Mouse (Mus musculus) MEL (cell line): Measurements from ENCODE around the gene 4933421I07Rik. TPM values are rescaled to one million over a fixed set of nuclear protein-coding genes. Genes with fewer than 3 reads are reported as not detected.

Source experiments
- DNase-seq: peaks from one replicate; pipeline ENCODE4 v3.0.0; 2011; ENCODE audit warnings: low read depth, low spot score
- H3K27ac ChIP-seq: 2 replicates; pipeline ENCODE4 v1.5.1; 2012; ENCODE audit warnings: low read depth, mild to moderate bottlenecking, control low read depth, low read length, moderate library complexity; ENCODE audit not compliant: control insufficient read depth
- H3K27me3 ChIP-seq, 2 experiments: fragments of 150-350 bp in 1 of 2; sonication (generic) in 1 of 2; 2 replicates each; pipeline ENCODE4 v1.6.1; 2012; ENCODE audit warnings: low read length in 2 of 2, mild to moderate bottlenecking in 2 of 2, improper control_type of control experiment in 1 of 2, moderate library complexity in 1 of 2; ENCODE audit not compliant: insufficient read depth in 2 of 2, control insufficient read depth in 1 of 2
- H3K36me3 ChIP-seq, 2 experiments: 2 replicates each; pipeline ENCODE4 v1.6.1; 2012 to 2014; ENCODE audit warnings: low read length in 2 of 2, improper control_type of control experiment in 1 of 2, inconsistent platforms in 1 of 2, mild to moderate bottlenecking in 1 of 2; ENCODE audit not compliant: insufficient read depth in 2 of 2, control insufficient read depth in 1 of 2
- H3K4me1 ChIP-seq, 2 experiments: fragments of 150-350 bp in 1 of 2; sonication (generic) in 1 of 2; 2 replicates each; pipeline ENCODE4 v1.6.1; 2012; ENCODE audit warnings: low read length in 2 of 2, improper control_type of control experiment in 1 of 2, mild to moderate bottlenecking in 1 of 2; ENCODE audit not compliant: insufficient read depth in 2 of 2, control insufficient read depth in 1 of 2
- H3K4me3 ChIP-seq, 2 experiments: fragments of 150-350 bp in 1 of 2; sonication (generic) in 1 of 2; 2 replicates each; pipeline ENCODE4 v1.5.1; 2012; ENCODE audit warnings: low read depth in 2 of 2, low read length in 2 of 2, mild to moderate bottlenecking in 2 of 2, moderate library complexity in 2 of 2, control low read depth in 1 of 2, improper control_type of control experiment in 1 of 2; ENCODE audit not compliant: control insufficient read depth in 1 of 2, insufficient read depth in 1 of 2
- H3K79me2 ChIP-seq: 2 replicates; pipeline ENCODE4 v1.6.1; 2012; ENCODE audit warnings: mild to moderate bottlenecking, low read length, moderate library complexity; ENCODE audit not compliant: control insufficient read depth, poor library complexity, insufficient read depth
- H3K9ac ChIP-seq: 2 replicates; pipeline ENCODE4 v1.6.1; 2012; ENCODE audit warnings: low read depth, mild to moderate bottlenecking, control low read depth, low read length, moderate library complexity; ENCODE audit not compliant: control insufficient read depth, poor library complexity, severe bottlenecking
- H3K9me3 ChIP-seq: fragments of 150-350 bp; sonication (generic); replicated peaks from 2 replicates; pipeline ENCODE4 v1.6.1; 2012; ENCODE audit warnings: mild to moderate bottlenecking, low read length, improper control_type of control experiment, moderate library complexity; ENCODE audit not compliant: insufficient read depth
- CHD1 ChIP-seq: IDR thresholded peaks from 2 replicates; pipeline ENCODE4 v1.6.1; 2012; ENCODE audit warnings: low read depth, mild to moderate bottlenecking, inconsistent platforms, low read length, improper control_type of control experiment
- CTCF ChIP-seq, 3 experiments: IDR thresholded peaks in 2 of 3; conservative IDR thresholded peaks in 1 of 3; 2 replicates each; pipeline ENCODE4 v1.5.1; 2011 to 2012; ENCODE audit warnings: low read length in 3 of 3, low read depth in 2 of 3, mild to moderate bottlenecking in 2 of 3, improper control_type of control experiment in 1 of 3, inconsistent platforms in 1 of 3, mixed read lengths in 1 of 3, moderate library complexity in 1 of 3; ENCODE audit not compliant: control insufficient read depth in 1 of 3, insufficient read depth in 1 of 3, poor library complexity in 1 of 3, severe bottlenecking in 1 of 3
- E2F4 ChIP-seq: IDR thresholded peaks from 2 replicates; pipeline ENCODE4 v1.6.1; 2011; ENCODE audit warnings: low read depth, low read length, improper control_type of control experiment, borderline replicate concordance
- ETS1 ChIP-seq: IDR thresholded peaks from 2 replicates; pipeline ENCODE4 v1.6.1; 2012; ENCODE audit warnings: low read depth, mild to moderate bottlenecking, inconsistent platforms, low read length, improper control_type of control experiment, moderate library complexity
- JUND ChIP-seq: IDR thresholded peaks from 2 replicates; pipeline ENCODE4 v1.6.1; 2011; ENCODE audit warnings: low read depth, mild to moderate bottlenecking, improper control_type of control experiment, low read length
- KAT2A ChIP-seq: conservative IDR thresholded peaks from 2 replicates; pipeline ENCODE4 v1.6.1; 2012; ENCODE audit warnings: low read depth, low read length, improper control_type of control experiment, inconsistent platforms
- MAX ChIP-seq: IDR thresholded peaks from 2 replicates; pipeline ENCODE4 v1.6.1; 2011; ENCODE audit warnings: low read length, improper control_type of control experiment
- MAZ ChIP-seq: IDR thresholded peaks from 2 replicates; pipeline ENCODE4 v1.6.1; 2012; ENCODE audit warnings: low read depth, mild to moderate bottlenecking, inconsistent platforms, low read length, improper control_type of control experiment
- MXI1 ChIP-seq: IDR thresholded peaks from 2 replicates; pipeline ENCODE4 v1.6.1; 2011; ENCODE audit warnings: mild to moderate bottlenecking, low read depth, low read length, improper control_type of control experiment
- MYB ChIP-seq: IDR thresholded peaks from 2 replicates; pipeline ENCODE4 v1.6.1; 2011; ENCODE audit warnings: mild to moderate bottlenecking, low read depth, low read length, improper control_type of control experiment
- NELFE ChIP-seq: IDR thresholded peaks from 2 replicates; pipeline ENCODE4 v1.6.1; 2011; ENCODE audit warnings: low read depth, low read length, improper control_type of control experiment
- POLR2A ChIP-seq, 2 experiments: IDR thresholded peaks; 2 replicates each; pipeline ENCODE4 v1.6.1; 2011 to 2012; ENCODE audit warnings: low read length in 2 of 2, mild to moderate bottlenecking in 2 of 2, control low read depth in 1 of 2, improper control_type of control experiment in 1 of 2, low read depth in 1 of 2, moderate library complexity in 1 of 2; ENCODE audit not compliant: control insufficient read depth in 1 of 2, insufficient read depth in 1 of 2, poor library complexity in 1 of 2
- RAD21 ChIP-seq: IDR thresholded peaks from 2 replicates; pipeline ENCODE4 v1.6.1; 2011; ENCODE audit warnings: mild to moderate bottlenecking, low read depth, low read length, improper control_type of control experiment
- SIN3A ChIP-seq: IDR thresholded peaks from 2 replicates; pipeline ENCODE4 v1.6.1; 2012; ENCODE audit warnings: low read length, improper control_type of control experiment, inconsistent platforms
- SMC3 ChIP-seq: IDR thresholded peaks from 2 replicates; pipeline ENCODE4 v1.6.1; 2011; ENCODE audit warnings: low read depth, low read length, improper control_type of control experiment
- TAL1 ChIP-seq: IDR thresholded peaks from 2 replicates; pipeline ENCODE4 v1.6.1; 2012; ENCODE audit warnings: mild to moderate bottlenecking, inconsistent platforms, low read length, moderate library complexity, mixed read lengths
- USF1 ChIP-seq: IDR thresholded peaks from 2 replicates; pipeline ENCODE4 v1.6.1; 2014; ENCODE audit warnings: low read depth, mild to moderate bottlenecking, inconsistent platforms, low read length, improper control_type of control experiment, moderate library complexity
- ZC3H11A ChIP-seq: IDR thresholded peaks from 2 replicates; pipeline ENCODE4 v1.6.1; 2012; ENCODE audit warnings: low read depth, mild to moderate bottlenecking, inconsistent platforms, low read length, improper control_type of control experiment
- ZKSCAN1 ChIP-seq: IDR thresholded peaks from 2 replicates; pipeline ENCODE4 v1.6.1; 2012; ENCODE audit warnings: low read depth, mild to moderate bottlenecking, inconsistent platforms, low read length, improper control_type of control experiment, moderate library complexity
- ZNF384 ChIP-seq: IDR thresholded peaks from 2 replicates; pipeline ENCODE4 v1.6.1; 2012; ENCODE audit warnings: low read depth, mild to moderate bottlenecking, inconsistent platforms, low read length, improper control_type of control experiment
- polyA plus RNA-seq, 2 experiments: library from polyadenylated mRNA; stranded (reverse) in 1 of 2; unstranded in 1 of 2; fragments of >175 nt in 1 of 2; fragments of >200 nt in 1 of 2; gene quantifications; 2 replicates each; pipeline versions ENCODE4 v1.2.1 to v1.2.4; 2012; ENCODE audit warnings: low replicate concordance in 2 of 2, low read depth in 1 of 2; ENCODE audit not compliant: insufficient read length in 2 of 2, insufficient read depth in 1 of 2, missing spikeins in 1 of 2
- total RNA-seq: library from RNA; depleted of rRNA; stranded (reverse); fragments of 300-350 nt; gene quantifications from 2 replicates; pipeline ENCODE4 v1.2.3, GENCODE M21; 2012; rRNA removed

The 4933421I07Rik gene
- not detected in 2 replicates for total RNA-seq
- polyA plus RNA-seq = not detected

GRCm38 (mm10) chr7:42447850-42448249, at the start of gene 4933421I07Rik:
Gene 4933421I07Rik (minus strand): TSS chr7:42448120.
- H3K27me3 ChIP-seq = no peaks in the 10 kb centered on the region
- no peaks in the 10 kb centered on the region for H3K36me3 ChIP-seq
- no peak within 1 kb of the TSS for H3K27ac ChIP-seq
- H3K4me1 ChIP-seq = no peaks in the 10 kb centered on the region
- H3K9ac ChIP-seq = no peak within 1 kb of the TSS
- no peaks in the 10 kb centered on the region for H3K79me2 ChIP-seq
- H3K4me3 ChIP-seq = no peak within 1 kb of the TSS
- no peaks in the 10 kb centered on the region for H3K9me3 ChIP-seq
- no peak for DNase-seq
- no peak for TF ChIP-seq TAL1
- TF ChIP-seq MAX = no peak
- TF ChIP-seq POLR2A (IDR thresholded peaks at IDR 0.05; ENCODE audit: control insufficient read depth in 1 of 2, insufficient read depth in 1 of 2, low read depth in 1 of 2, low read length in 2 of 2, poor library complexity in 1 of 2) = no peak
- TF ChIP-seq ETS1 = no peak
- no peak for TF ChIP-seq JUND
- TF ChIP-seq CTCF (IDR thresholded peaks at IDR 0.05 in 2 of 3, conservative IDR thresholded peaks at IDR 0.05 in 1 of 3; ENCODE audit: control insufficient read depth in 1 of 3, insufficient read depth in 1 of 3, low read depth in 2 of 3, low read length in 3 of 3, poor library complexity in 1 of 3, severe bottlenecking in 1 of 3) = no peak
- TF ChIP-seq CHD1 = no peak
- no peak for TF ChIP-seq USF1
- no peak for TF ChIP-seq MAZ
- TF ChIP-seq SIN3A = no peak
- TF ChIP-seq KAT2A = no peak
- TF ChIP-seq ZNF384 = no peak
- TF ChIP-seq ZKSCAN1 = no peak
- no peak for TF ChIP-seq MYB
- no peak for TF ChIP-seq E2F4
- TF ChIP-seq ZC3H11A = no peak
- TF ChIP-seq RAD21 = no peak
- no peak for TF ChIP-seq SMC3

- no peaks in the 10 kb centered on the region; a peak in 1 of 4 replicates for H3K36me3 ChIP-seq
- no peaks in the 10 kb centered on the region for H3K27me3 ChIP-seq
- no peak overlapping the region for H3K27ac ChIP-seq
- no peaks in the 10 kb centered on the region for H3K9me3 ChIP-seq
- no peak overlapping the region for H3K9ac ChIP-seq
- no peak overlapping the region for H3K4me3 ChIP-seq
- TF ChIP-seq MXI1 (no peak), RAD21 (no peak), NELFE (no peak), KAT2A (no peak), MAX (no peak)
- H3K4me1 ChIP-seq = no peaks in the 10 kb centered on the region
- no peak for DNase-seq
- H3K79me2 ChIP-seq = peaks cover 1% of the 10 kb centered on the region; the same call in 1 of the 2 replicates
Observed at GRCm38 (mm10) chr7:42497356-42497755, 49.4 kb upstream of the 4933421I07Rik start.
